Mouse (Mus musculus): Measurements from ENCODE around the gene Col26a1. TPM values are rescaled to one million over a fixed set of nuclear protein-coding genes. Genes with fewer than 3 reads are reported as not detected.

Col26a1 gene
- polyA plus RNA-seq, 1 experiment from 2014 or later: not detected

DNA sequence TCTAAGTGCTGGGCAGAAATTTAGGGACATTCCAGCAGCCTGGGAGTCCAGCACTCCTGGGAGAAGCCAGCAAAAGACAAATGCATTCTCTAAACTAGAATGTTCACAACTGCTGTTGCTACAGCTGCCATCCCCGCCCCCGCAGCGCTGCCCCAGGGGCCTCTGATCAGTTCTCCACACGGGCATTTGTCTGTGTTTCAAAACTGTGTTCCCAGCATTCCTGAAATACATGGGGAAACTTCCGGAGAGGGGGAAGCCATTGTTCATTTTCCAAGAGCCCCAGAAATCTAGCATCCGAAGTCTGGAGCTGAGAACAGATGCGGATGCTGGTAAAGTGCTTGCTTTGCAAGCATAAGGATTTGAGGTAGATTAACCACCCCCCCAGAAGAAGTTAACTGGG, 3.9 kb upstream of the Col26a1 start:
- Histone ChIP-seq H3K4me1 (ENCODE audit: insufficient read depth) (0 out of 2 replicates have a peak, but pooled peaks cover 2% of the 10 kb centered on the region), H3K27me3 (ENCODE audit: insufficient read depth, low read length) (peaks cover 28% of the 10 kb centered on the region), H3K27ac (ENCODE audit: low read depth) (no peak overlapping the region), H3K9me3 (ENCODE audit: low read length) (no peaks in the 10 kb centered on the region), H3K4me2 (ENCODE audit: low read depth, low read length) (no peak overlapping the region), H3K36me3 (replicated peaks; ENCODE audit: insufficient read depth, low read length) (no peaks in the 10 kb centered on the region), H3K4me3 (ENCODE audit: low read depth, low read length) (no peak overlapping the region), H3K9ac (replicated peaks) (no peak overlapping the region)
- no peak for DNase-seq
- no peak for TF ChIP-seq CTCF (IDR thresholded peaks at IDR 0.05; ENCODE audit: low read depth)
- TF ChIP-seq EP300 (IDR thresholded peaks at IDR 0.05; ENCODE audit: low read depth): no peak
- 49% methylated on average over 7 of the region's 7 CpGs for WGBS (ENCODE audit: insufficient replicate concordance)
- ATAC-seq: no peak

- H3K4me3 ChIP-seq (ENCODE audit: low read depth, low read length): 0 out of 2 replicates have a peak overlapping the region, but pooled peaks have one; percentile 2
Measured at GRCm38 (mm10) chr5:136882055-136882787, 788 bp downstream of the Col26a1 start.

DNA sequence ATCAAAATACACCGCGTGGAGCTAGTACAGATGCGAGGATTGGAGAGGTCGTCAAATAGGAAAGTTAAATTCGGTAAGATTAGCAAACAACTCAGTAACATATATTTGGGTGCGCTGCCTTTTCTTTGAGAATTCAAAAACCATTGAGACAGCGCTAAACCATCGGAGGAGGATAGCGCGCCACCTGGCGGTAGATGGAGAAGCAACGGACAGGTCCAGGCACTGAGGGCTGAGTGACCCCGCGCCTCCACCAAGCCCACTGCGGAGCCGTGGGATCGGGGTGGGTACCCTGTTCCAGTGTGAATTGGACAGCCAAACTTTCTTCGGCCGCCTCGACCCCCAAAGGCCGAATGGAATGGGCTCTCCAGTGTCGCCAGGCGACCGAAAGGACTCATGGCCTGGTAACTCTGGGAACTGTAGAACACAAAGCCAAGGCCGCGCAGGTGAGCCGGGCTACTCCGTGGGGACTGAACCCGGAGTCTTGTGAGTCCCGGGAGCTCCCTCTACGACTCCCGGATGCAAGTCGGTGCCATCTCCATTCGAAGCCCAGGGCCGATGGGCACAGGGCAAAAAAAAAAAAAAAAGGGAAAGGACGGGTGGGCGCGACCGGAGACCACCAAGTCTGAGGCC, 1.5 kb downstream of the Col26a1 start:
- DNase-seq (peak; percentile 82), ATAC-seq (no peak)
- Histone ChIP-seq H3K4me2 (ENCODE audit: low read depth, low read length) (peak overlapping the region; percentile 50), H3K27ac (ENCODE audit: low read depth) (no peak overlapping the region), H3K9ac (replicated peaks) (no peak overlapping the region), H3K36me3 (replicated peaks; ENCODE audit: insufficient read depth, low read length) (no peaks in the 10 kb centered on the region), H3K4me1 (ENCODE audit: insufficient read depth) (0 out of 2 replicates have a peak, but pooled peaks cover 2% of the 10 kb centered on the region), H3K9me3 (ENCODE audit: low read length) (no peaks in the 10 kb centered on the region), H3K4me3 (ENCODE audit: low read depth, low read length) (0 out of 2 replicates have a peak overlapping the region, but pooled peaks have one; percentile 0), H3K27me3 (ENCODE audit: insufficient read depth, low read length) (peaks cover 37% of the 10 kb centered on the region)
- TF ChIP-seq EP300 (IDR thresholded peaks at IDR 0.05; ENCODE audit: low read depth) (no peak), CTCF (IDR thresholded peaks at IDR 0.05; ENCODE audit: low read depth) (peak; percentile 89)
- WGBS (ENCODE audit: insufficient replicate concordance): 3% methylated on average over 36 of the region's 39 CpGs

More at GRCm38 (mm10) chr5:136882055-136882787, 788 bp downstream of the Col26a1 start:
- no peak overlapping the region for H3K4me2 ChIP-seq (ENCODE audit: low read depth, low read length)
- no peaks in the 10 kb centered on the region for H3K36me3 ChIP-seq (replicated peaks; ENCODE audit: insufficient read depth, low read length)
- H3K4me1 ChIP-seq (ENCODE audit: insufficient read depth): 0 out of 2 replicates have a peak, but pooled peaks cover 2% of the 10 kb centered on the region
- TF ChIP-seq EP300 (IDR thresholded peaks at IDR 0.05; ENCODE audit: low read depth) (no peak), CTCF (IDR thresholded peaks at IDR 0.05; ENCODE audit: low read depth) (no peak)
- ATAC-seq (no peak), DNase-seq (no peak)
- 4% methylated on average over 47 of the region's 47 CpGs for WGBS (ENCODE audit: insufficient replicate concordance)
- H3K27ac ChIP-seq (ENCODE audit: low read depth): no peak overlapping the region
- no peaks in the 10 kb centered on the region for H3K9me3 ChIP-seq (ENCODE audit: low read length)
- no peak overlapping the region for H3K9ac ChIP-seq (replicated peaks)
- H3K27me3 ChIP-seq (ENCODE audit: insufficient read depth, low read length): peaks cover 37% of the 10 kb centered on the region

DNA sequence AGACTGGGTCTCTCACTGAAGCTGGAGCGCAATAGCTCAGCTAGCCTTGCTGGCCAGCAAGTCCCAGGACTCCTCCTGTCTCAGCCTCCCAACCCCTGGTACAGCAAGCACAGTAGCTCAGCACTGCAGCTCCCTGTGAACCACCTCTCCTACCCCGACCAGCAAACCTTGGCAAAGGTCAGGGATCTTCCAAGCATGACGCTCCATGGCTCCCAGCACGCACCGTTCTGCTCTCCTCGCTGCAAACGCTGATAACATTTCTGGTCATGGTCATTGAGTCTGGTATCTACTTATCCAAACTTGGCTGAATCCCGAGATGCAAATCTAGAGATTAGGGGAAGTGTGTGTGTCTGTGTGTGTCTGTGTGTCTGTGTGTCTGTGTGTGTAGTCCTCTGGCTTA, 2.9 kb downstream of the Col26a1 start:
- Histone ChIP-seq H3K4me1 (ENCODE audit: insufficient read depth) (0 out of 2 replicates have a peak, but pooled peaks cover 2% of the 10 kb centered on the region), H3K9me3 (ENCODE audit: low read length) (no peaks in the 10 kb centered on the region), H3K4me3 (ENCODE audit: low read depth, low read length) (no peak overlapping the region), H3K4me2 (ENCODE audit: low read depth, low read length) (no peak overlapping the region), H3K27ac (ENCODE audit: low read depth) (no peak overlapping the region), H3K36me3 (replicated peaks; ENCODE audit: insufficient read depth, low read length) (no peaks in the 10 kb centered on the region), H3K9ac (replicated peaks) (no peak overlapping the region), H3K27me3 (ENCODE audit: insufficient read depth, low read length) (peaks cover 37% of the 10 kb centered on the region)
- 71% methylated on average over 8 of the region's 8 CpGs for WGBS (ENCODE audit: insufficient replicate concordance)
- DNase-seq (no peak), ATAC-seq (no peak)
- TF ChIP-seq CTCF (IDR thresholded peaks at IDR 0.05; ENCODE audit: low read depth): no peak
- no peak for TF ChIP-seq EP300 (IDR thresholded peaks at IDR 0.05; ENCODE audit: low read depth)

- H3K9me3 ChIP-seq (ENCODE audit: low read length): no peaks in the 10 kb centered on the region
- H3K4me3 ChIP-seq (ENCODE audit: low read depth, low read length): no peak overlapping the region
- no peaks in the 10 kb centered on the region for H3K36me3 ChIP-seq (replicated peaks; ENCODE audit: insufficient read depth, low read length)
- DNase-seq (no peak), ATAC-seq (no peak)
- WGBS (ENCODE audit: insufficient replicate concordance): 72% methylated on average over 10 of the region's 10 CpGs
- H3K4me2 ChIP-seq (ENCODE audit: low read depth, low read length): no peak overlapping the region
- no peaks in the 10 kb centered on the region for H3K4me1 ChIP-seq (ENCODE audit: insufficient read depth)
- no peak overlapping the region for H3K9ac ChIP-seq (replicated peaks)
- H3K27ac ChIP-seq (ENCODE audit: low read depth): no peak overlapping the region
- H3K27me3 ChIP-seq (ENCODE audit: insufficient read depth, low read length): no peaks in the 10 kb centered on the region
- TF ChIP-seq CTCF (IDR thresholded peaks at IDR 0.05; ENCODE audit: low read depth) (no peak), EP300 (IDR thresholded peaks at IDR 0.05; ENCODE audit: low read depth) (no peak)
Measured at GRCm38 (mm10) chr5:136874271-136874670, 8.7 kb downstream of the Col26a1 start.

GRCm38 (mm10) chr5:136872417-136872816, 10.6 kb downstream of the Col26a1 start:
- Histone ChIP-seq H3K4me3 (ENCODE audit: low read depth, low read length) (no peak overlapping the region), H3K4me2 (ENCODE audit: low read depth, low read length) (no peak overlapping the region), H3K9ac (replicated peaks) (no peak overlapping the region), H3K9me3 (ENCODE audit: low read length) (no peaks in the 10 kb centered on the region), H3K27ac (ENCODE audit: low read depth) (no peak overlapping the region), H3K27me3 (ENCODE audit: insufficient read depth, low read length) (no peaks in the 10 kb centered on the region), H3K36me3 (replicated peaks; ENCODE audit: insufficient read depth, low read length) (no peaks in the 10 kb centered on the region), H3K4me1 (ENCODE audit: insufficient read depth) (no peaks in the 10 kb centered on the region)
- no peak for DNase-seq
- no peak for ATAC-seq
- TF ChIP-seq CTCF (IDR thresholded peaks at IDR 0.05; ENCODE audit: low read depth) (no peak), EP300 (IDR thresholded peaks at IDR 0.05; ENCODE audit: low read depth) (no peak)
- 82% methylated on average over 8 of the region's 8 CpGs for WGBS (ENCODE audit: insufficient replicate concordance)
